Mouse (Mus musculus) midbrain, embryonic 13.5 days (tissue): Measurements from ENCODE around the gene Olfr1111. TPM values are rescaled to one million over a fixed set of nuclear protein-coding genes. Genes with fewer than 3 reads are reported as not detected.
"Not testable (repeated sequence)": the region's sequence is repeated elsewhere in the genome, so short reads cannot be mapped to it uniquely, and the experiment has no call there.

Experiments
- ATAC-seq: fragments of 200-750 bp; cut with Nextera tagmentation; 2 replicates; pipeline ENCODE4 v1.8.0; 2017; ENCODE audit warnings: mild to moderate bottlenecking, moderate TSS enrichment, moderate library complexity
- H3K27ac ChIP-seq: fragments of 300-500 bp; sonication (generic); 2 replicates; pipeline ENCODE4 v1.5.1; 2015; ENCODE audit warnings: inconsistent platforms, mild to moderate bottlenecking, moderate library complexity
- H3K27me3 ChIP-seq: fragments of 300-500 bp; sonication (generic); 2 replicates; pipeline ENCODE4 v1.6.1; 2015; ENCODE audit warnings: mild to moderate bottlenecking, inconsistent platforms
- H3K36me3 ChIP-seq: fragments of 300-500 bp; sonication (generic); 2 replicates; pipeline ENCODE4 v1.6.1; 2015; ENCODE audit warnings: mild to moderate bottlenecking, inconsistent platforms
- H3K4me1 ChIP-seq: fragments of 300-500 bp; sonication (generic); replicated peaks from 2 replicates; pipeline ENCODE4 v1.6.1; 2015; ENCODE audit warnings: inconsistent platforms
- H3K4me2 ChIP-seq: fragments of 300-500 bp; sonication (generic); replicated peaks from 2 replicates; pipeline ENCODE4 v1.6.1; 2015; ENCODE audit warnings: moderate library complexity, mild to moderate bottlenecking, inconsistent platforms
- H3K4me3 ChIP-seq: fragments of 300-500 bp; sonication (generic); replicated peaks from 2 replicates; pipeline ENCODE4 v1.5.1; 2015; ENCODE audit warnings: mild to moderate bottlenecking, inconsistent platforms
- H3K9ac ChIP-seq: fragments of 300-500 bp; sonication (generic); replicated peaks from 2 replicates; pipeline ENCODE4 v1.6.1; 2015; ENCODE audit warnings: mild to moderate bottlenecking, inconsistent platforms
- H3K9me3 ChIP-seq: fragments of 300-500 bp; sonication (generic); 2 replicates; pipeline ENCODE4 v1.6.1; 2016; ENCODE audit warnings: mild to moderate bottlenecking, inconsistent platforms
- WGBS: fragments of 180-500 bp; shearing (Covaris S2); methylation state at CpG from one replicate; pipeline ENCODE4 v1.1.7; 2015; 5-methylcytosine and 5-hydroxymethylcytosine counted together
- polyA plus RNA-seq: library from polyadenylated mRNA; unstranded; fragments of >200 nt; fragmentation: Nextera tagmentation; extraction: Ambion mirVana; gene quantifications from 2 replicates; pipeline ENCODE4 v1.2.1, GENCODE M21; 2015

Olfr1111 gene
- not detected in 2 replicates for polyA plus RNA-seq

GRCm38 (mm10) chr2:87152524-87152923 is at the start of gene Olfr1111:
TSS of gene Olfr1111 (minus strand) at chr2:87152624.
- Histone ChIP-seq H3K9me3 (no peaks in the 10 kb centered on the region), H3K4me3 (no peak within 1 kb of the TSS), H3K27me3 (no peaks in the 10 kb centered on the region), H3K4me1 (no peaks in the 10 kb centered on the region), H3K9ac (no peak within 1 kb of the TSS), H3K36me3 (no peaks in the 10 kb centered on the region), H3K27ac (no peak within 1 kb of the TSS), H3K4me2 (no peak within 1 kb of the TSS)
- ATAC-seq = no peak

- Histone ChIP-seq H3K27ac (no peak within 1 kb of the TSS), H3K36me3 (no peaks in the 10 kb centered on the region), H3K4me3 (no peak within 1 kb of the TSS), H3K9ac (no peak within 1 kb of the TSS), H3K4me2 (no peak within 1 kb of the TSS), H3K27me3 (no peaks in the 10 kb centered on the region), H3K4me1 (no peaks in the 10 kb centered on the region), H3K9me3 (no peaks in the 10 kb centered on the region)
- WGBS = 88% methylated on average over 1 of the region's 1 CpGs
- no peak for ATAC-seq
These were observed 35.1 kb upstream of the Olfr1111 start, which contains the start of gene Olfr1112 for GRCm38 (mm10) chr2:87187498-87187897. TSS of gene Olfr1112 (plus strand) at chr2:87187798.

GRCm38 (mm10) chr2:87167731-87168130 is 15.3 kb upstream of the Olfr1111 start:
- H3K4me3 ChIP-seq, H3K36me3 ChIP-seq, H3K4me1 ChIP-seq, H3K27ac ChIP-seq, H3K27me3 ChIP-seq, H3K9ac ChIP-seq, H3K9me3 ChIP-seq, H3K4me2 ChIP-seq, ATAC-seq: not testable (repeated sequence)
- WGBS = 86% methylated on average over 2 of the region's 2 CpGs

GRCm38 (mm10) chr2:87140200-87140599 is 12.2 kb downstream of the Olfr1111 start, which contains the start of gene Olfr1110:
TSS of gene Olfr1110 (minus strand) at chr2:87140300.
- no peaks in the 10 kb centered on the region for H3K27me3 ChIP-seq
- ATAC-seq = no peak
- H3K36me3 ChIP-seq = no peaks in the 10 kb centered on the region
- H3K4me2 ChIP-seq = no peak within 1 kb of the TSS
- H3K27ac ChIP-seq = no peak within 1 kb of the TSS
- no peak within 1 kb of the TSS for H3K4me3 ChIP-seq
- 86% methylated on average over 1 of the region's 1 CpGs for WGBS
- H3K4me1 ChIP-seq = no peaks in the 10 kb centered on the region
- no peaks in the 10 kb centered on the region for H3K9me3 ChIP-seq
- no peak within 1 kb of the TSS for H3K9ac ChIP-seq

GRCm38 (mm10) chr2:87114467-87114866 is 38.0 kb downstream of the Olfr1111 start, which contains the start of gene Olfr259:
TSS of gene Olfr259 (minus strand) at chr2:87114567.
- H3K36me3 ChIP-seq = no peaks in the 10 kb centered on the region
- H3K9ac ChIP-seq = no peak within 1 kb of the TSS
- H3K27me3 ChIP-seq = no peaks in the 10 kb centered on the region
- H3K4me3 ChIP-seq = no peak within 1 kb of the TSS
- H3K4me2 ChIP-seq = no peak within 1 kb of the TSS
- no peak within 1 kb of the TSS for H3K27ac ChIP-seq
- no peaks in the 10 kb centered on the region for H3K4me1 ChIP-seq
- ATAC-seq = no peak
- H3K9me3 ChIP-seq = no peaks in the 10 kb centered on the region

Other genes with a start within 250 kb of the Olfr1111 start
- not detected in 2 replicates for gene Olfr1098, start 228.1 kb downstream of the Olfr1111 start, polyA plus RNA-seq
- gene Olfr1099, start 191.9 kb downstream of the Olfr1111 start, polyA plus RNA-seq = not detected in 2 replicates
- not detected in 2 replicates for gene Olfr1100, start 172.7 kb downstream of the Olfr1111 start, polyA plus RNA-seq
- not detected in 2 replicates for gene Olfr1101, start 161.4 kb downstream of the Olfr1111 start, polyA plus RNA-seq
- gene Olfr1102, start 154.2 kb downstream of the Olfr1111 start, polyA plus RNA-seq = not detected in 2 replicates
- not detected in 2 replicates for gene Olfr1104, start 125.5 kb downstream of the Olfr1111 start, polyA plus RNA-seq
- gene Olfr1105, start 116.1 kb downstream of the Olfr1111 start, polyA plus RNA-seq = not detected in 2 replicates
- gene Olfr1106, start 100.4 kb downstream of the Olfr1111 start, polyA plus RNA-seq = not detected in 2 replicates
- gene Olfr1107, start 76.8 kb downstream of the Olfr1111 start, polyA plus RNA-seq = not detected in 2 replicates
- not detected in 2 replicates for gene Olfr1109, start 56.6 kb downstream of the Olfr1111 start, polyA plus RNA-seq
- not detected in 2 replicates for gene Olfr259, start 38.1 kb downstream of the Olfr1111 start, polyA plus RNA-seq
- gene Olfr1110, start 12.3 kb downstream of the Olfr1111 start, polyA plus RNA-seq = not detected in 2 replicates
- not detected in 2 replicates for gene Olfr1112, start 35.2 kb upstream of the Olfr1111 start, polyA plus RNA-seq
- not detected in 2 replicates for gene Olfr1113, start 56.3 kb upstream of the Olfr1111 start, polyA plus RNA-seq
- not detected in 2 replicates for gene Olfr1115, start 95.4 kb upstream of the Olfr1111 start, polyA plus RNA-seq
- not detected in 2 replicates for gene Olfr1116, start 114.9 kb upstream of the Olfr1111 start, polyA plus RNA-seq
- not detected in 2 replicates for gene Olfr1118, start 155.0 kb upstream of the Olfr1111 start, polyA plus RNA-seq
- not detected in 2 replicates for gene Olfr1120, start 202.2 kb upstream of the Olfr1111 start, polyA plus RNA-seq
- not detected in 2 replicates for gene Olfr1121, start 217.3 kb upstream of the Olfr1111 start, polyA plus RNA-seq
- not detected in 2 replicates for gene Olfr1122, start 233.2 kb upstream of the Olfr1111 start, polyA plus RNA-seq